8 mouse cellular contexts compared by ENCODE assay signal in the genomic region with DNA sequence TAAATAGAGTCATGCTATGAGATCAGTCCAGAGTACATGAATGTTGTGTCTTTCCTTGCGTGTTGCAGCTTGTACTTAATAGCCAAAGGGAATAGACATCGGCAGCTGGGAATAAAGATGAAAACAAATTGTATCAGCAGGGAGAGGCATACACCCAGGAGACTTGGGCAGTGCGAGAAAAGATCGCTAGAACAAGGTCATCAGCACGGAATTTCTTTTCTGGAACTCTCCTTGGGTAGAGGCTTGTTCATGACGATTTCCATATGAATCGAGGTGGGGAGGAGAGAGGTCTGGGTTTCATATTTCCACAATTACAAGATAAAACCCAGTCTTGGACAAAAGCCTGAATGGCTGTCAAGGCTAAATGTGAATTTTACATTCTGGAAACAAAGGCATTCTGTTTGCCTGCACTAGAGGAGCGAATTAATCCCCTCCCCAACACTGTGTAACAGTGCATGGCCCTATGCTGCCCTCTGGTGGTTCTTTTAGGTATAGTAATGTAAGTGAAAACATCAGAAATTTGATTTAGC.
DNase-seq lines count a peak whose midpoint lies in the region; ATAC-seq and TF ChIP-seq lines count a peak whose summit lies in the region.

No protein-coding gene starts in this region.

- DNase-seq in 3134 (ENCODE audit: extremely low read depth, insufficient read length, low spot score), result peak; percentile 4
- DNase-seq in cerebellum, adult 11-12 months, result peak; percentile 48
- peak; percentile 94 for DNase-seq in hindbrain, postnatal 0 days (ENCODE audit: low spot score)
- DNase-seq in left cerebral cortex, postnatal 4 days, result peak; percentile 32
- no peak for DNase-seq in T-cell, adult 2 months (ENCODE audit: low spot score)

- no peaks in the 10 kb centered on the region for H3K27me3 ChIP-seq in ES-Bruce4 (ENCODE audit: control insufficient read depth, insufficient read depth, low read length, poor library complexity, severe bottlenecking)
- H3K27me3 ChIP-seq in forebrain, embryonic 15.5 days, result no peaks in the 10 kb centered on the region
- no peaks in the 10 kb centered on the region for H3K27me3 ChIP-seq in hindbrain, postnatal 0 days (ENCODE audit: insufficient read depth, low read length)
- no peaks in the 10 kb centered on the region for H3K27me3 ChIP-seq in midbrain, embryonic 16.5 days (ENCODE audit: control insufficient read depth, insufficient read depth, low read depth, low read length)

- peak overlapping the region; percentile 54; the same call in 1 of the 2 replicates for H3K27ac ChIP-seq in ES-Bruce4 (ENCODE audit: insufficient read depth, low read length)
- peak overlapping the region; percentile 75 for H3K27ac ChIP-seq in forebrain, embryonic 15.5 days (replicated peaks)
- H3K27ac ChIP-seq in hindbrain, postnatal 0 days, result peak overlapping the region; percentile 69
- peak overlapping the region; percentile 81 for H3K27ac ChIP-seq in midbrain, embryonic 16.5 days (ENCODE audit: low read length)

- no peaks in the 10 kb centered on the region for H3K9me3 ChIP-seq in ES-Bruce4 (replicated peaks; ENCODE audit: control insufficient read depth, insufficient read depth, low read length, poor library complexity, severe bottlenecking)
- H3K9me3 ChIP-seq in forebrain, embryonic 15.5 days, result no peaks in the 10 kb centered on the region
- no peaks in the 10 kb centered on the region for H3K9me3 ChIP-seq in hindbrain, postnatal 0 days (ENCODE audit: low read length)
- H3K9me3 ChIP-seq in midbrain, embryonic 16.5 days (replicated peaks; ENCODE audit: control insufficient read depth, low read length, poor library complexity, severe bottlenecking), result no peaks in the 10 kb centered on the region

- TF ChIP-seq EP300 in ES-Bruce4 (IDR thresholded peaks at IDR 0.05; ENCODE audit: insufficient read depth, low read depth, low read length), result no peak

- no peak for TF ChIP-seq CTCF in ES-Bruce4 (IDR thresholded peaks at IDR 0.05; ENCODE audit: low read depth, low read length)
- peak; percentile 98 for TF ChIP-seq CTCF in hindbrain, postnatal 0 days (IDR thresholded peaks at IDR 0.05; ENCODE audit: low read depth)

- peak; percentile 94 for ATAC-seq in forebrain, embryonic 15.5 days (replicated peaks)
- peak; percentile 94 for ATAC-seq in hindbrain, postnatal 0 days
- ATAC-seq in midbrain, embryonic 16.5 days, result peak; percentile 91

- H3K4me1 ChIP-seq in ES-Bruce4 (ENCODE audit: control insufficient read depth, insufficient read depth, low read length), result peaks cover 2% of the 10 kb centered on the region
- H3K4me1 ChIP-seq in forebrain, embryonic 15.5 days, result peaks cover 14% of the 10 kb centered on the region
- no peaks in the 10 kb centered on the region for H3K4me1 ChIP-seq in hindbrain, postnatal 0 days (ENCODE audit: insufficient read depth, low read length)
- H3K4me1 ChIP-seq in midbrain, embryonic 16.5 days (ENCODE audit: control insufficient read depth, insufficient read depth, low read length), result peaks cover 16% of the 10 kb centered on the region

- intact Hi-C loops in left cerebral cortex, postnatal 4 days (cut with DNase I), result loop anchor here (10.0 kb wide), 4 partner anchors 130 to 1930 kb away; no protein-coding TSS in a partner anchor

- WGBS in forebrain, embryonic 15.5 days, result 7% methylated on average over 8 of the region's 8 CpGs
- WGBS in hindbrain, postnatal 0 days, result 10% methylated on average over 8 of the region's 8 CpGs
- 6% methylated on average over 8 of the region's 8 CpGs for WGBS in midbrain, embryonic 16.5 days

- no peak overlapping the region for H3K4me3 ChIP-seq in ES-Bruce4 (ENCODE audit: low read depth, low read length)
- H3K4me3 ChIP-seq in forebrain, embryonic 15.5 days, result peak overlapping the region; percentile 21
- no peak overlapping the region for H3K4me3 ChIP-seq in hindbrain, postnatal 0 days (ENCODE audit: low read length)
- H3K4me3 ChIP-seq in midbrain, embryonic 16.5 days (ENCODE audit: low read depth, low read length), result 0 out of 2 replicates have a peak overlapping the region, but pooled peaks have one; percentile 0

- peak overlapping the region; percentile 33 for H3K4me2 ChIP-seq in forebrain, embryonic 15.5 days (replicated peaks)
- peak overlapping the region; percentile 43 for H3K4me2 ChIP-seq in hindbrain, postnatal 0 days (ENCODE audit: low read depth, low read length)
- H3K4me2 ChIP-seq in midbrain, embryonic 16.5 days (ENCODE audit: low read length), result peak overlapping the region; percentile 48

- H3K9ac ChIP-seq in ES-Bruce4 (ENCODE audit: low read depth, poor library complexity, severe bottlenecking), result no peak overlapping the region
- H3K9ac ChIP-seq in forebrain, embryonic 15.5 days (replicated peaks), result 0 out of 2 replicates have a peak overlapping the region, but pooled peaks have one; percentile 29
- H3K9ac ChIP-seq in hindbrain, postnatal 0 days (replicated peaks; ENCODE audit: low read length), result no peak overlapping the region; the same call in 1 of the 2 replicates
- H3K9ac ChIP-seq in midbrain, embryonic 16.5 days (ENCODE audit: low read depth, low read length), result peak overlapping the region; percentile 46; the same call in 1 of the 2 replicates

- no peaks in the 10 kb centered on the region for H3K36me3 ChIP-seq in ES-Bruce4 (ENCODE audit: control insufficient read depth, insufficient read depth, low read length, poor library complexity, severe bottlenecking)
- H3K36me3 ChIP-seq in forebrain, embryonic 15.5 days, result no peaks in the 10 kb centered on the region
- H3K36me3 ChIP-seq in hindbrain, postnatal 0 days (ENCODE audit: insufficient read depth, low read length), result peaks cover 4% of the 10 kb centered on the region; the same call in 1 of the 2 replicates
- H3K36me3 ChIP-seq in midbrain, embryonic 16.5 days (ENCODE audit: control insufficient read depth, insufficient read depth, low read length), result peaks cover 10% of the 10 kb centered on the region; the same call in 1 of the 2 replicates

- TF ChIP-seq POLR2A in ES-Bruce4 (IDR thresholded peaks at IDR 0.05; ENCODE audit: insufficient read depth, low read length), result no peak

Comparison
In these comparisons a context has a peak if more than half of its experiments do, and no peak if none do; other contexts are left out.
1. H3K4me3 ChIP-seq: peak in forebrain, embryonic 15.5 days (single experiment) and midbrain, embryonic 16.5 days (single experiment); none in ES-Bruce4 (single experiment) and hindbrain, postnatal 0 days (single experiment).
2. H3K9ac ChIP-seq: peak in forebrain, embryonic 15.5 days (single experiment) and midbrain, embryonic 16.5 days (single experiment); none in ES-Bruce4 (single experiment) and hindbrain, postnatal 0 days (single experiment).
3. Peak in every context shown above with its lines, with median percentiles within 50 percentile points of each other: H3K27ac ChIP-seq, ATAC-seq and H3K4me2 ChIP-seq.